27 mouse cellular contexts compared by ENCODE assay signal in genomic region chr4:108077224-108077955, GRCm38 (mm10). TPM values are rescaled to one million over a fixed set of nuclear protein-coding genes. Genes with fewer than 3 reads are reported as not detected.
DNase-seq lines count a peak whose midpoint lies in the region; ATAC-seq and TF ChIP-seq lines count a peak whose summit lies in the region.
"Had no signal": no experiment of that assay in that cellular context is flagged by ENCODE, and none has a peak within 500 bp of the region (broad histone marks: within the 10 kb centered on the region; RNA-seq: fewer than 3 reads in every experiment).

No protein-coding gene starts in this region.

- no peaks in the 10 kb centered on the region for H3K4me1 ChIP-seq in limb, embryonic 14.5 days (ENCODE audit: control insufficient read depth, insufficient read depth, low read length)
- H3K4me1 ChIP-seq in limb, embryonic 10.5 days = no peaks in the 10 kb centered on the region
- peaks cover 4% of the 10 kb centered on the region; the same call in 1 of the 2 replicates for H3K4me1 ChIP-seq in liver, embryonic 11.5 days (replicated peaks; ENCODE audit: control insufficient read depth, insufficient read depth, low read length)
- H3K4me1 ChIP-seq in liver, embryonic 12.5 days = peaks cover 3% of the 10 kb centered on the region; the same call in 1 of the 2 replicates

- 0 out of 2 replicates have a peak overlapping the region, but pooled peaks have one; percentile 33 for H3K27ac ChIP-seq in limb, embryonic 14.5 days (replicated peaks; ENCODE audit: low read depth, low read length)
- H3K27ac ChIP-seq in limb, embryonic 10.5 days = no peak overlapping the region
- H3K27ac ChIP-seq in liver, embryonic 11.5 days (ENCODE audit: low read depth, low read length) = no peak overlapping the region
- H3K27ac ChIP-seq in liver, embryonic 12.5 days = no peak overlapping the region
- H3K27ac ChIP-seq: embryonic facial prominence, embryonic 10.5 days; embryonic facial prominence, embryonic 12.5 days; forebrain, embryonic 10.5 days; forebrain, embryonic 12.5 days had no signal

- 69% methylated on average over 3 of the region's 3 CpGs for WGBS in limb, embryonic 14.5 days
- 70% methylated on average over 3 of the region's 3 CpGs for WGBS in limb, embryonic 10.5 days
- 67% methylated on average over 3 of the region's 3 CpGs for WGBS in liver, embryonic 11.5 days
- 66% methylated on average over 3 of the region's 3 CpGs for WGBS in liver, embryonic 12.5 days (ENCODE audit: insufficient replicate concordance)

- H3K36me3 ChIP-seq in limb, embryonic 14.5 days (ENCODE audit: control insufficient read depth, insufficient read depth, low read length) = no peaks in the 10 kb centered on the region
- H3K36me3 ChIP-seq in limb, embryonic 10.5 days = no peaks in the 10 kb centered on the region
- H3K36me3 ChIP-seq in liver, embryonic 11.5 days (ENCODE audit: control insufficient read depth, insufficient read depth, low read length) = no peaks in the 10 kb centered on the region
- H3K36me3 ChIP-seq in liver, embryonic 12.5 days = peaks cover 2% of the 10 kb centered on the region; the same call in 1 of the 2 replicates
- H3K36me3 ChIP-seq: embryonic facial prominence, embryonic 12.5 days; forebrain, embryonic 12.5 days had no signal

- H3K4me2 ChIP-seq in limb, embryonic 14.5 days (replicated peaks; ENCODE audit: low read depth, low read length, severe bottlenecking) = no peak overlapping the region
- no peak overlapping the region for H3K4me2 ChIP-seq in liver, embryonic 11.5 days
- H3K4me2 ChIP-seq in liver, embryonic 12.5 days = no peak overlapping the region
- H3K4me2 ChIP-seq: embryonic facial prominence, embryonic 12.5 days; forebrain, embryonic 12.5 days had no signal

- no peak overlapping the region for H3K9ac ChIP-seq in limb, embryonic 14.5 days (ENCODE audit: low read depth, low read length, severe bottlenecking)
- H3K9ac ChIP-seq in liver, embryonic 11.5 days (ENCODE audit: low read depth, low read length) = no peak overlapping the region
- no peak overlapping the region for H3K9ac ChIP-seq in liver, embryonic 12.5 days
- H3K9ac ChIP-seq: embryonic facial prominence, embryonic 12.5 days; forebrain, embryonic 12.5 days had no signal

- no peaks in the 10 kb centered on the region for H3K9me3 ChIP-seq in limb, embryonic 14.5 days (ENCODE audit: control insufficient read depth, low read length)
- H3K9me3 ChIP-seq in limb, embryonic 10.5 days (replicated peaks) = no peaks in the 10 kb centered on the region
- no peaks in the 10 kb centered on the region for H3K9me3 ChIP-seq in liver, embryonic 11.5 days (ENCODE audit: control insufficient read depth, low read length)
- no peaks in the 10 kb centered on the region for H3K9me3 ChIP-seq in liver, embryonic 12.5 days (replicated peaks)
- H3K9me3 ChIP-seq: embryonic facial prominence, embryonic 10.5 days; embryonic facial prominence, embryonic 12.5 days; forebrain, embryonic 10.5 days; forebrain, embryonic 12.5 days; G1E had no signal

- no peak for ATAC-seq in limb, embryonic 14.5 days (ENCODE audit: low FRiP score, low read depth)
- no peak for ATAC-seq in liver, embryonic 11.5 days (replicated peaks; ENCODE audit: low FRiP score)
- no peak for ATAC-seq in liver, embryonic 12.5 days
- ATAC-seq: activated CD4-positive, CD25-positive, alpha-beta regulatory T cell, adult 4 months; CD4-positive, CD25-positive, alpha-beta regulatory T cell, adult 4 months; forebrain, embryonic 14.5 days; forebrain, embryonic 16.5 days; Patski had no signal

- H3K27me3 ChIP-seq in limb, embryonic 14.5 days (ENCODE audit: control insufficient read depth, insufficient read depth, low read length) = no peaks in the 10 kb centered on the region
- H3K27me3 ChIP-seq in limb, embryonic 10.5 days (ENCODE audit: low read depth, poor library complexity, severe bottlenecking) = no peaks in the 10 kb centered on the region
- H3K27me3 ChIP-seq in liver, embryonic 11.5 days (replicated peaks; ENCODE audit: control insufficient read depth, insufficient read depth, low read length) = no peaks in the 10 kb centered on the region
- H3K27me3 ChIP-seq in liver, embryonic 12.5 days (replicated peaks) = no peaks in the 10 kb centered on the region
- H3K27me3 ChIP-seq: CH12.LX; embryonic facial prominence, embryonic 12.5 days; forebrain, embryonic 12.5 days; Patski had no signal

- no peak overlapping the region for H3K4me3 ChIP-seq in limb, embryonic 14.5 days (replicated peaks; ENCODE audit: low read length)
- no peak overlapping the region for H3K4me3 ChIP-seq in limb, embryonic 10.5 days
- no peak overlapping the region for H3K4me3 ChIP-seq in liver, embryonic 11.5 days (ENCODE audit: low read depth, low read length)
- H3K4me3 ChIP-seq in liver, embryonic 12.5 days = no peak overlapping the region
- H3K4me3 ChIP-seq: embryonic facial prominence, embryonic 10.5 days; embryonic facial prominence, embryonic 12.5 days; erythroblast, embryonic 14.5 days; forebrain, embryonic 10.5 days; forebrain, embryonic 12.5 days had no signal

- no peak for TF ChIP-seq POLR2A in limb, embryonic 14.5 days (IDR thresholded peaks at IDR 0.05; ENCODE audit: borderline replicate concordance, extremely low read depth, insufficient read depth, insufficient read length)

- peak; percentile 44 for DNase-seq in heart, adult 11 months
- DNase-seq in heart, postnatal 25 days (ENCODE audit: low spot score) = no peak
- no peak for DNase-seq in limb, embryonic 14.5 days (ENCODE audit: low spot score)
- no peak for DNase-seq in limb, embryonic 10.5 days (ENCODE audit: low spot score)
- peak; percentile 17 for DNase-seq in liver, embryonic 11.5 days (ENCODE audit: low spot score)
- DNase-seq: adrenal gland, adult 8-10 months; adrenal gland, postnatal 14 days; adrenal gland, postnatal 36 days; B cell, adult 2 months; cerebellum, adult 11-12 months; cerebellum, adult 2 months; cerebellum, adult 9-10 months; cerebellum, postnatal 10 days; cerebellum, postnatal 25 days had no signal

- intact Hi-C loops in heart, postnatal 25 days (cut with DNase I) = loop anchor here (10.0 kb wide), 1 partner anchor 227 kb away; the partner anchor contains the start of gene Zyg11b

RNA-seq across cellular contexts. Expression of gene Podn, which starts 18.9 kb away (rescaled TPM):
- 10 to 100 TPM; 32.3 to 32.6 TPM for total RNA-seq in heart, postnatal 25 days (2021)
- polyA plus RNA-seq in limb, embryonic 14.5 days (2012; rRNA removed) = 23.0 and 27.9 TPM in 2 replicates
- polyA plus RNA-seq in limb, embryonic 14.5 days (2014; fragmentation: Nextera tagmentation; extraction: Ambion mirVana) = 3.5 and 4.4 TPM in 2 replicates
- polyA plus RNA-seq in limb, embryonic 10.5 days (2016; fragmentation: Nextera tagmentation; extraction: Ambion mirVana) = 0.16 and 0.33 TPM in 2 replicates
- polyA plus RNA-seq in liver, embryonic 11.5 days (2014; fragmentation: Nextera tagmentation; extraction: Ambion mirVana) = 0.40 and 0.92 TPM in 2 replicates
- polyA plus RNA-seq in liver, embryonic 12.5 days (2016; fragmentation: Nextera tagmentation; extraction: Ambion mirVana) = 0.10 and 0.23 TPM in 2 replicates
- total RNA-seq: G1E had no signal
- polyA plus RNA-seq: activated CD4-positive, CD25-positive, alpha-beta regulatory T cell, adult 4 months; CD4-positive, CD25-positive, alpha-beta regulatory T cell, adult 4 months; G1E had no signal

Comparison
In these comparisons a context has a peak if more than half of its experiments do, and no peak if none do; other contexts are left out.
1. DNase-seq: peak in heart, adult 11 months (single experiment) and liver, embryonic 11.5 days (single experiment); none in heart, postnatal 25 days (single experiment), limb, embryonic 14.5 days (single experiment) and limb, embryonic 10.5 days (single experiment).